Mouse (Mus musculus) layer of hippocampus, adult 18-20 months (tissue): ENCODE measurements around the gene Serpinb9e. TPM values are rescaled to one million over a fixed set of nuclear protein-coding genes. Genes with fewer than 3 reads are reported as not detected.
A peak's percentile ranks its signal among the peaks of the same experiment; 100 is the strongest.
"Not testable (repeated sequence)": the region's sequence is repeated elsewhere in the genome, so short reads cannot be mapped to it uniquely, and the experiment has no call there.

Experiments used
- DNase-seq, 2 experiments: peaks; one replicate each; pipeline ENCODE4 v3.0.0; 2022; ENCODE audit warnings: low spot score in 2 of 2
- long read RNA-seq: library from polyadenylated mRNA; stranded (forward); transcript quantifications from one replicate; pipeline ENCODE4 v2.0.0, GENCODE M21; 2021
- total RNA-seq, 2 experiments: library from RNA; stranded (reverse); gene quantifications; 2 replicates each; pipeline ENCODE4 v1.2.3; 2021

The Serpinb9e gene
- total RNA-seq: not detected
- long read RNA-seq: 0 reads

GRCm38 (mm10) chr13:33249312-33249711 is at the start of gene Serpinb9e:
Serpinb9e (plus strand) TSS chr13:33249612.
- not testable (repeated sequence) for DNase-seq

- peak in 1 of 2 experiments; percentile 11 for DNase-seq
Measured at GRCm38 (mm10) chr13:33199740-33200139, 49.7 kb upstream of the Serpinb9e start.

- not testable (repeated sequence) for DNase-seq
Measured at GRCm38 (mm10) chr13:33308631-33309030, 59.2 kb downstream of the Serpinb9e start.

Other genes with a start within 250 kb of the Serpinb9e start
- gene Serpinb9, start 246.4 kb upstream of the Serpinb9e start, total RNA-seq: 1 to 10 TPM; 5.7 to 6.1 TPM
- gene Serpinb9b, start 222.2 kb upstream of the Serpinb9e start, total RNA-seq: not detected
- 1 to 10 TPM in 1 of 2 experiments, under 1 TPM in 1; 0.81 to 1.3 TPM for gene Serpinb1b, start 171.0 kb upstream of the Serpinb9e start, total RNA-seq
- not detected for gene Serpinb9c, start 89.9 kb upstream of the Serpinb9e start, total RNA-seq
- gene Serpinb9d, start 56.7 kb upstream of the Serpinb9e start, total RNA-seq: not detected
- gene Serpinb9f, start 74.5 kb downstream of the Serpinb9e start, total RNA-seq: not detected
- not detected for gene Gm11397, start 146.1 kb downstream of the Serpinb9e start, total RNA-seq
- gene Serpinb9g, start 235.2 kb downstream of the Serpinb9e start, total RNA-seq: not detected